Mouse (Mus musculus) embryo, embryonic 11 days (tissue): ENCODE results near the gene Pfdn6.
A peak's percentile ranks its signal among the peaks of the same experiment; 100 is the strongest.

ENCODE experiments used
- DNase-seq: peaks from one replicate; pipeline ENCODE4 v3.0.0-alpha.2; 2015

Pfdn6 gene

GRCm38 (mm10) chr17:33940206-33940805, at the start of gene Pfdn6, which contains the start of gene Wdr46:
Gene Pfdn6, minus strand, starts transcription at chr17:33940343.
Gene Wdr46, plus strand, starts transcription at chr17:33940660.
- DNase-seq = peak; percentile 94

- peak; percentile 60 for DNase-seq
Measured at GRCm38 (mm10) chr17:33982136-33982535, 42.0 kb upstream of the Pfdn6 start.

GRCm38 (mm10) chr17:33981192-33981909, 41.2 kb upstream of the Pfdn6 start:
- peak; percentile 95 for DNase-seq

- no peak for DNase-seq
Measured at GRCm38 (mm10) chr17:33980181-33981035, 40.3 kb upstream of the Pfdn6 start.

- DNase-seq = no peak
Measured at GRCm38 (mm10) chr17:33979512-33980050, 39.4 kb upstream of the Pfdn6 start.

- peak; percentile 65 for DNase-seq
Measured at GRCm38 (mm10) chr17:33978631-33979031, 38.5 kb upstream of the Pfdn6 start.

GRCm38 (mm10) chr17:33977861-33978557, 37.9 kb upstream of the Pfdn6 start:
- no peak for DNase-seq

GRCm38 (mm10) chr17:33973572-33973971, 33.4 kb upstream of the Pfdn6 start:
- DNase-seq = no peak

- DNase-seq = peak; percentile 72
Measured at GRCm38 (mm10) chr17:33972691-33973090, 32.5 kb upstream of the Pfdn6 start.

GRCm38 (mm10) chr17:33969394-33969793, 29.3 kb upstream of the Pfdn6 start:
- no peak for DNase-seq

- DNase-seq = peak; percentile 63
Measured at GRCm38 (mm10) chr17:33968927-33969326, 28.8 kb upstream of the Pfdn6 start.

- peak; percentile 80 for DNase-seq
Measured at GRCm38 (mm10) chr17:33968489-33968888, 28.3 kb upstream of the Pfdn6 start.

- no peak for DNase-seq
Measured at GRCm38 (mm10) chr17:33965846-33966550, 25.9 kb upstream of the Pfdn6 start.

- DNase-seq = no peak
Measured at GRCm38 (mm10) chr17:33965082-33965845, 25.1 kb upstream of the Pfdn6 start.

GRCm38 (mm10) chr17:33962876-33963275, 22.7 kb upstream of the Pfdn6 start:
- no peak for DNase-seq

- DNase-seq = no peak
Measured at GRCm38 (mm10) chr17:33959948-33960347, 19.8 kb upstream of the Pfdn6 start.

GRCm38 (mm10) chr17:33959135-33959534, 19.0 kb upstream of the Pfdn6 start:
- DNase-seq = no peak

GRCm38 (mm10) chr17:33958451-33958850, 18.3 kb upstream of the Pfdn6 start:
- no peak for DNase-seq

- no peak for DNase-seq
Measured at GRCm38 (mm10) chr17:33957493-33957892, 17.4 kb upstream of the Pfdn6 start.

- no peak for DNase-seq
Measured at GRCm38 (mm10) chr17:33956336-33956735, 16.2 kb upstream of the Pfdn6 start.
